ENCODE assay signal across 11 mouse cellular contexts in genomic region chr4:141008028-141008427, GRCm38 (mm10). TPM values are rescaled to one million over a fixed set of nuclear protein-coding genes. Genes with fewer than 3 reads are reported as not detected.
DNase-seq lines count a peak whose midpoint lies in the region; ATAC-seq lines count a peak whose summit lies in the region.
"Had no signal": no experiment of that assay in that cellular context is flagged by ENCODE, and none has a peak within 500 bp of the region (broad histone marks: within the 10 kb centered on the region; RNA-seq: fewer than 3 reads in every experiment).

No protein-coding gene starts in this region.

- H3K36me3 ChIP-seq in heart, embryonic 12.5 days = peaks cover 51% of the 10 kb centered on the region
- peaks cover 30% of the 10 kb centered on the region for H3K36me3 ChIP-seq in liver, embryonic 15.5 days (replicated peaks)
- H3K36me3 ChIP-seq in forebrain, embryonic 15.5 days = peaks cover 54% of the 10 kb centered on the region

- H3K4me2 ChIP-seq in heart, embryonic 12.5 days = no peak overlapping the region
- H3K4me2 ChIP-seq in liver, embryonic 15.5 days = peak overlapping the region; percentile 13; the same call in 1 of the 2 replicates
- H3K4me2 ChIP-seq in forebrain, embryonic 15.5 days (replicated peaks) = no peak overlapping the region
- H3K4me2 ChIP-seq: midbrain, embryonic 11.5 days had no signal

- peak; percentile 98 for DNase-seq in heart, adult 11 months
- peak; percentile 84 for DNase-seq in Muller cell, postnatal 12 days (ENCODE audit: inconsistent ontology term)
- no peak for DNase-seq in right cerebral cortex, postnatal 25 days
- DNase-seq in B cell, adult 2 months = no peak
- DNase-seq: right cerebral cortex, postnatal 4 days had no signal

- ATAC-seq in heart, embryonic 12.5 days (ENCODE audit: insufficient number of reproducible peaks, low FRiP score) = no peak; the same call in 1 of the 2 replicates
- 0 out of 2 replicates have a peak, but pooled peaks have one; percentile 17 for ATAC-seq in granulocyte monocyte progenitor cell, adult 5-6 weeks (replicated peaks; ENCODE audit: poor library complexity, severe bottlenecking)
- peak; percentile 83 for ATAC-seq in liver, embryonic 15.5 days (ENCODE audit: insufficient read depth)
- ATAC-seq in forebrain, embryonic 15.5 days (replicated peaks) = no peak
- ATAC-seq: hindbrain, embryonic 16.5 days had no signal

- H3K9ac ChIP-seq in heart, embryonic 12.5 days = no peak overlapping the region
- H3K9ac ChIP-seq in liver, embryonic 15.5 days = no peak overlapping the region
- no peak overlapping the region for H3K9ac ChIP-seq in forebrain, embryonic 15.5 days (replicated peaks)

- H3K9me3 ChIP-seq in heart, embryonic 12.5 days (replicated peaks) = peaks cover 5% of the 10 kb centered on the region; the same call in 1 of the 2 replicates
- no peaks in the 10 kb centered on the region for H3K9me3 ChIP-seq in liver, embryonic 15.5 days (replicated peaks)
- H3K9me3 ChIP-seq in forebrain, embryonic 15.5 days = no peaks in the 10 kb centered on the region

- 67% methylated on average over 8 of the region's 8 CpGs for WGBS in heart, embryonic 12.5 days
- WGBS in liver, embryonic 15.5 days (ENCODE audit: insufficient replicate concordance) = 26% methylated on average over 8 of the region's 8 CpGs
- WGBS in forebrain, embryonic 15.5 days = 79% methylated on average over 8 of the region's 8 CpGs

- no peak overlapping the region for H3K4me3 ChIP-seq in heart, embryonic 12.5 days
- H3K4me3 ChIP-seq in liver, embryonic 15.5 days (replicated peaks) = no peak overlapping the region
- no peak overlapping the region for H3K4me3 ChIP-seq in forebrain, embryonic 15.5 days

- no peaks in the 10 kb centered on the region for H3K27me3 ChIP-seq in heart, embryonic 12.5 days (replicated peaks)
- peaks cover 36% of the 10 kb centered on the region for H3K27me3 ChIP-seq in liver, embryonic 15.5 days
- no peaks in the 10 kb centered on the region for H3K27me3 ChIP-seq in forebrain, embryonic 15.5 days

- H3K4me1 ChIP-seq in heart, embryonic 12.5 days (replicated peaks) = peaks cover 24% of the 10 kb centered on the region
- H3K4me1 ChIP-seq in liver, embryonic 15.5 days (replicated peaks) = peaks cover 19% of the 10 kb centered on the region
- H3K4me1 ChIP-seq in forebrain, embryonic 15.5 days = peaks cover 24% of the 10 kb centered on the region

- H3K27ac ChIP-seq in heart, embryonic 12.5 days (ENCODE audit: poor library complexity, severe bottlenecking) = no peak overlapping the region
- H3K27ac ChIP-seq in liver, embryonic 15.5 days (replicated peaks) = 0 out of 2 replicates have a peak overlapping the region, but pooled peaks have one; percentile 24
- no peak overlapping the region for H3K27ac ChIP-seq in forebrain, embryonic 15.5 days (replicated peaks)

RNA-seq across cellular contexts. Expression of gene Mfap2, which starts 2.2 kb away (rescaled TPM):
- polyA plus RNA-seq in heart, embryonic 12.5 days (2016; fragmentation: Nextera tagmentation; extraction: Ambion mirVana) = 245 and 246 TPM in 2 replicates
- total RNA-seq in granulocyte monocyte progenitor cell, adult 5-6 weeks (2014; fragmentation: Nextera tagmentation) = not detected in 2 replicates
- not detected in 2 replicates for total RNA-seq in granulocyte monocyte progenitor cell, adult 5-6 weeks (2017)
- 17.5 and 21.1 TPM in 2 replicates for polyA plus RNA-seq in liver, embryonic 15.5 days (2015; fragmentation: Nextera tagmentation; extraction: Ambion mirVana)
- 215 and 229 TPM in 2 replicates for polyA plus RNA-seq in forebrain, embryonic 15.5 days (2015; fragmentation: Nextera tagmentation; extraction: Ambion mirVana)

RNA-seq across cellular contexts. Expression of gene Atp13a2, which starts 21.4 kb away (rescaled TPM):
- 33.1 and 35.6 TPM in 2 replicates for polyA plus RNA-seq in heart, embryonic 12.5 days (2016; fragmentation: Nextera tagmentation; extraction: Ambion mirVana)
- 30.0 and 30.5 TPM in 2 replicates for total RNA-seq in granulocyte monocyte progenitor cell, adult 5-6 weeks (2014; fragmentation: Nextera tagmentation)
- total RNA-seq in granulocyte monocyte progenitor cell, adult 5-6 weeks (2017) = 14.5 and 23.6 TPM in 2 replicates
- 17.4 and 20.3 TPM in 2 replicates for polyA plus RNA-seq in liver, embryonic 15.5 days (2015; fragmentation: Nextera tagmentation; extraction: Ambion mirVana)
- polyA plus RNA-seq in forebrain, embryonic 15.5 days (2015; fragmentation: Nextera tagmentation; extraction: Ambion mirVana) = 123 and 127 TPM in 2 replicates

RNA-seq across cellular contexts. Expression of gene Sdhb, which starts 47.0 kb away (rescaled TPM):
- 746 and 756 TPM in 2 replicates for polyA plus RNA-seq in heart, embryonic 12.5 days (2016; fragmentation: Nextera tagmentation; extraction: Ambion mirVana)
- 143 and 167 TPM in 2 replicates for total RNA-seq in granulocyte monocyte progenitor cell, adult 5-6 weeks (2014; fragmentation: Nextera tagmentation)
- total RNA-seq in granulocyte monocyte progenitor cell, adult 5-6 weeks (2017) = 116 and 142 TPM in 2 replicates
- polyA plus RNA-seq in liver, embryonic 15.5 days (2015; fragmentation: Nextera tagmentation; extraction: Ambion mirVana) = 192 and 196 TPM in 2 replicates
- 428 and 441 TPM in 2 replicates for polyA plus RNA-seq in forebrain, embryonic 15.5 days (2015; fragmentation: Nextera tagmentation; extraction: Ambion mirVana)

RNA-seq across cellular contexts. Expression of gene Crocc, which starts 52.3 kb away (rescaled TPM):
- polyA plus RNA-seq in heart, embryonic 12.5 days (2016; fragmentation: Nextera tagmentation; extraction: Ambion mirVana) = 6.3 and 6.7 TPM in 2 replicates
- 6.4 and 8.0 TPM in 2 replicates for total RNA-seq in granulocyte monocyte progenitor cell, adult 5-6 weeks (2014; fragmentation: Nextera tagmentation)
- 6.5 and 7.0 TPM in 2 replicates for total RNA-seq in granulocyte monocyte progenitor cell, adult 5-6 weeks (2017)
- 0.77 and 0.88 TPM in 2 replicates for polyA plus RNA-seq in liver, embryonic 15.5 days (2015; fragmentation: Nextera tagmentation; extraction: Ambion mirVana)
- 8.3 and 10.2 TPM in 2 replicates for polyA plus RNA-seq in forebrain, embryonic 15.5 days (2015; fragmentation: Nextera tagmentation; extraction: Ambion mirVana)

Comparison
In these comparisons a context has a peak if more than half of its experiments do, and no peak if none do; other contexts are left out.
1. DNase-seq: peak in heart, adult 11 months (single experiment) and Muller cell, postnatal 12 days (single experiment); none in right cerebral cortex, postnatal 25 days (single experiment) and B cell, adult 2 months (0 of 2).
2. ATAC-seq: peak in granulocyte monocyte progenitor cell, adult 5-6 weeks (single experiment) and liver, embryonic 15.5 days (single experiment); none in heart, embryonic 12.5 days (single experiment) and forebrain, embryonic 15.5 days (single experiment).